Mouse (Mus musculus) retina, postnatal 1 day (tissue): Measurements from ENCODE around the gene Tcf12.

ENCODE experiments used
- DNase-seq: peaks from one replicate; pipeline ENCODE4 v3.0.0-alpha.2; 2012

Gene Tcf12

DNA sequence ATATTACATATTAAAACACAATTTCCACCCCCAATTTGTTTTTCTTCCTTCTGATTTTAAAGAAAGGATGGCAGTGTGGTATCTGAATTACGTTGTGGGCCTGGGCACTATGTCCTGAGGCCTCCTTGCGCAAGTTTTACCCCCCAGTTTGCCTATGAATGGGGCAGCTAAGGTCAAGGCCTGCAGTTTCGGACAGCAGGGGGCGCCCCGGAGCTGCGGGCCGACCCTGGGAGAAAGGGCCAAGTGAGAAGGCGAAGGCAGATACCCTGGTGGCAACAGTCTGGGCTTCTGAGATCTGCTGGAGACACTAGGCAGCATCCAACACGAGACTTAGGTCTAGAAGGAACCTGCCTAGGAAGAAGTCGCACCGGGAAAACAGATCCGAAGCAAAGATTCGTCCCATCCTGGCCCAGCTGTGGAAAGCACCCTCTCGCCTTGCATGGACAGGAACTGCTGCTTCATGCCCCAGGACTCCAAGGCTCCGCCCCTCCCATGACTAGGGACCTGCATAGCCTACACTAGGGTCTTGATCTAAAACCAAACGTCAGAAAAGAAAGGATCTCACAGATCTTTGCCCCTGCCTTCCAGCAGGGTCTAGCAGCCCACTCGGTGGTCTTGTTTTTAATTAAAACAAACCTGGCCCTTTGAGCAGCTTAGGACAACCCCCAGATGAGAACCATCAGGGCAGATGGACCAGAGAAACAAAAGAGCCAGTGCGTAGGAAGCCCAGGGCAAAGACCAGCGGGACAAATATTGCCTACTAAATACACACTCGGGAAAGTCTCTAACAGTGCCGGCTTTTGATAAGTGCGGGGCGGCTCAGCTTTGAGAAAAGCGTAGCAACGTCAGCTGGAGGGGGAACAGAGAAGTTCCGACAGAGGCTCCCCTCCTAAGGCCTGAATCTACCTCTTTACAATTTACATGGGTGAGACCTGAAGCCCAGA is 279.6 kb downstream of the Tcf12 start:
- peak; percentile 75 for DNase-seq

DNA sequence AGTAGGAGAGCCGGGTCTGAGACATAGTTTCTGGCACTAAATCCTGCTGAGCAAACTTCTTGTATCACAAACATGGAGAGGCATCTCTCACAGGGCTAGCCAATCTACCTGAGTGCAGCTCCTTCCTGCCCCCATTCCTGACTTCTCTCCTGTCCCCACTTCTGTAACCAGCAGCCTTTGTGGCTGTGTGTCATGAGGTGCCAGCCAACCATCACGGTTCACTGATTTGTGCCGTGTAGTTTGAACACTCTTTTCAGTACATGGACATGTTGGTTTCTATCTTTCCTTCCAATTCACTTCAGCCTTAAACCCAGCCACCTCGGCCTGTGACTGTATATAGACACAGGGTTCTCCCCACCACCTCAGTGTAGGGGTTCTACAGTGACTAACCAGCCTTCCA is 280.7 kb downstream of the Tcf12 start:
- no peak for DNase-seq

DNA sequence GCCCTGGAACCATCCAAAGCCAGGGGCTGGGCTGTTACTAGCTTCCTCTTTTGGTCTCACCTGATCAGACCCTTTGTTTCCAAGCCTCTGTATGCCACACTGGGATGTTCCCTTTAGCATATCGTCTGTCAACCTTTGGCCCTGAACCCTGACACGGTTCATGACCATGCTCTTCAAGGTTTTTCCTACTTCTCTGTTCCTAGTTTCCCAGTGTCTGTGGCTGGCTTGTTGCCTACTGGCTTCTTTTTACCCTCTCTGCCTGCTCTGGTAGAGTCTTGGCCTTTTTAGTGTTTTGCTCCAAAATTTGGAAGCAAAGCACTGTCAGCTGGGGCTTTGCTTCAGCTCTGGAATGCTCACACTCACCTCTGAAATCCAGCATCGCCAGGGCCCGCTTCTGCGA is 281.3 kb downstream of the Tcf12 start:
- DNase-seq = no peak

DNA sequence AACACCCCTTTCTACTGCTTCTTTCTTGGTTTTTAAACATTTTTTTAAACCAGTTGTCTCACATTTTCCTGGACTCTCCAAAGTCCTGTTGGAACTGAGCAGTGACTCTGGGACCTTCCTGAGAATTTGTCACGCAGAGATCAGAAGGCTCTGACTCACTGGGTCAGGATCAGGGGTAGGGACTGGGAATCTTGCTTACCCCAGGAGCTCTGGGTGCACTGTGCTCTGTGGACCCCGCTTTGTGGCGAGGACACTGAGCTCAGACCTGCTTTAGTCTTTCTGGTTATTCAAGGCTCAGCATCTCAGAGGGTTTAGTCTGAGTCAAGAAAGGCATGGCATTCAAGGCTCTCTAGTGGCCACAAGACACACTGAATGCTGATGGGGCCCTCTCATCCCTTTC is 281.9 kb downstream of the Tcf12 start:
- no peak for DNase-seq

DNA sequence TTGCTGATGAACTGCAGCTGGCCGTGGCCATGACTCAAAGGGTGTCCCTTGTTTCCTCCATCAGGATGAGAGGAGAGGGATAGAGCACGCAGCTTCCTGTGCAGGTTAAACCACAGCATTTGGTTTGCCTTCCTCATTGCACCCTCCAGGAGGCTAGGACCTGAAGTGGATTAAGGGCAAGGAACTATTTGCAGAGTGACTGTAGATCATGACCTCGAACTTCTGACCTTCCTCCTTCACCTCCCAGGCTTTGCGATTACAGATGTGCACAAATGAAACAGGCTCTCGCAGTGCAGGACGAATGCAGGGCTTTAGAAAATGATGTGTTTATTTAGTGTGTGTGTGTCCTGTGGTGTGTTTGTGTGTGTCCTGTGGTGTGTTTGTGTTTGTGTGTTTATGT is 282.5 kb downstream of the Tcf12 start:
- no peak for DNase-seq

DNA sequence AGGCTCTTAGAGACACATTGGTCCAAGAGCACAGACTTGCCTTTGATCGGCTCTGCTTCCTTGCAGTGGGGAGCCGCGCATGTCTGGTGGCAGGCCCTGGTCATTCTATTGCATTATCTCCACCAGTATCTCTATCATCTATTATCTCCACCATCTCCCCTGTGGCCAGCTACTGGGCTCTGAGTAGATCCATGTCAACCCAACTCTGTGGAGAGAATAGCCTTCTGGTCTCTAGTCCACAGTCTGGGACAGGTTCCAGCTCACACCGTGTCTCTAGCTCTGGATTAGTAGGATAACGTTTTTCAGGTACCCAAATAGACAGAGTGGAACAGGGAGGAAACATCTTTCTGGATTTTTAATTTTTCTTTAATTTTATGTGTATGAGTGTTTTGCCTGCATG is 284.3 kb downstream of the Tcf12 start:
- no peak for DNase-seq

DNA sequence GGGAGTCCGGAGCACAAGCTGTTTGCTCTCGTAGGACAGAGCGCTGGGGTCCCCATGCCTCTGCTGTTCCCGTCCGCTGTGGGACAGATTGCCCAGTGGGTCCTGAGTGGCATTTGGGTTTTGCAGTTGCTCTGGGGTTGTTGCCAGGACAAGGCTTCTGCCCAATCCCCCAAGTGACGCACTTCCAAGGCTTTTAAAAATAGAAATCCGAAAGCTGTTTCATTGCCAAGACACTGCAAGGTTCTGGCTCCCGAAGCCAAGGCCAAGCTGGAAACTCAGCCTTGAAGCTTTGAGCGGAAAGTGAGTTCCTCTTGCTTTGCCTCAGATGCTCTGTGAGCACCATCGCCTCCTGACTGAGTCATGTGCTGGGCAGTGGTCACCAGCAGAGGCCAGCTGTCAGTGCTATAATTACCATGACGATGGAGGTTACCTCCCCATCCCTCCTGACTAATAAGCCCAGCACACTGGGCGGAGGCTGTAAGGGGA is 285.6 kb downstream of the Tcf12 start:
- no peak for DNase-seq

DNA sequence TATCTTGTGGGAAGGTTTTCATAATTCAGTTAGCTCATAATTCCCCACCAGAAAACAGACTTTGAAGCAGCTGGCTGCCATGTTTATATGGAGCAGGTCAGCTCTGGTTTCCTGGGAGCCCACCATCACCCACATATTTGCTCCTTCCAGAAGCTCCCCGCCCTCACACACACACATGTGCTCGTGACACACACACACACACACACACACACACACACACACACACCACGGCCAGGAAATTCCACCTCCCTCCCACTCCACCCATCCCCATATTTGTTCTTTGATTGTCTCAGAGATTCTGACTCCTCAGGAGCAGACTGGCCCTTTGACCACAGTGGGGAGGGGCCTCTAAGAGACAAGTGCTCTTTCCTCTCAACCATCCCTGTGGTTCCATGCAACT is 289.7 kb downstream of the Tcf12 start:
- no peak for DNase-seq

DNA sequence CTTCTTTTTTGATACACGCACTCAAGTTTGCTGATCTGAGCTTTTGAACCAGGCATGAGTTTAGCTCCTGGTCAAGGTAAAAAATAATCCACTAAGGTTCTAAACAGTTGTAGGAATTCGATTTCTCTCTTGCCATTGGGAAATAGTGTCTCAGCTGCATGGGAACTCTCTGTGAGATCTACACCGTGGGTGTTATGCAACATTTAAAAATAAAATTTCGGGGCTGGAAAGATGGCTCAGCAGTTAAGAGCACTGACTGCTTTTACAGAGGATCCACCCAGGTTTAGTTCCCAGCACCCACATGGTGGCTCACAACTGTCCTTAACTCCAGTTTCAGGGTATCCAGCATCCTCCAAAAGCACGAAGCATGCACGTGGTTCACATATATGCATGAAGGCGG is 293.2 kb downstream of the Tcf12 start:
- DNase-seq = no peak

DNA sequence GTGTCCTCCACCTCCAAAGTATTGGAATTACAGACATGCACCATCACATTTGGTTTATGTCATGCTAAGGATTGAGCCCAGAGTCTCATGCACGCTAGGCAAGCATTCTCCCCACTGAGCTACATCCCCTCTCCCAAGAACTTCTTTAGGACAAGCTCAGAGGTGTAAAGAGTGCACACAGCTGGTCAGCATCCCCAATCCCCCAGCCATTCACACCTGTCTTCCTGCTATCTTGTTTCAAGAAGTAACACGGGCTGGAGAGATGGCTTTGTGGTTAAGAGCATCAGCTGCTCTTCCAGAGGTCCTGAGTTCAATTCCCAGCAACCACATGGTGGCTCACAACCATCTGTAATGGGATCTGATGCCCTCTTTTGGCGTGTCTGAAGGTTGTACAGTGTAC is 295.6 kb downstream of the Tcf12 start:
- DNase-seq = no peak

DNA sequence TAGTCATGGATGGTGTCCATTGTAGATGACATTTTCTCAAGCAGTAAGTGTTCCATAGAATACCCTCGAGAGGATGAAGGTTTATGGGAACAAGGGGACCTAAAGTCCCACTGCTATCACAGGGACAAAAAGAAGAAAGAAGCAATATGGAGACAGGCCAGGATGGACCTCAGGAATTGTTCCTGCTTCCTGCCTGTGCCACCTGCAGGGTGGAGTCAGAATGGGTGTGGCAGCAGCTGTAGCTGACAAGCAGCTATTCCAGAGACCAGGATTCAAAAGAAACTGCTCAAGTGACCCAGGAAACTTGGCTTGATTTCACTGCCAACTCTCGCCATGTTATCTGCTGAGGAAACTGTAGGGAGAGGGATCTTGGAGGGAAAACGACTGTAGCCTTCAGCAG is 298.1 kb downstream of the Tcf12 start:
- no peak for DNase-seq

DNA sequence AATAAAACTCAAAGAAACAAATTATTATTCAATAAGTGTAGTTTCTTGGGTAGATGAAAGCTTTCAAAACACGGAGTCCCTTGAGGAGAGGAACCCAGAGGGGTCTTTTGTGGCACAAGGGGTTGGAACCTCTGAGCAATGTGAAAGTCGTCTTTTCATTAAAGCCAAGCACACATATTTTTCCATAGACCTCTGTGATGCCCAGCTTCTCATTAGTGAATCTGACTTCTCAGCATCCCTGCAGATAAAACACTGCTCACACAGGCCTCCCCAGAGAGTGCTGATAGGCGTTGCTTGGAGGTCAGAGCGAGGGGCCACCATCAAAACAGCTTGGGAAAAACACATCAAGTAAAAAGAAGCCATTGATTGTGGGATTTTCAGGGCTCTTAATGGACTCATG is 298.8 kb downstream of the Tcf12 start:
- no peak for DNase-seq

DNA sequence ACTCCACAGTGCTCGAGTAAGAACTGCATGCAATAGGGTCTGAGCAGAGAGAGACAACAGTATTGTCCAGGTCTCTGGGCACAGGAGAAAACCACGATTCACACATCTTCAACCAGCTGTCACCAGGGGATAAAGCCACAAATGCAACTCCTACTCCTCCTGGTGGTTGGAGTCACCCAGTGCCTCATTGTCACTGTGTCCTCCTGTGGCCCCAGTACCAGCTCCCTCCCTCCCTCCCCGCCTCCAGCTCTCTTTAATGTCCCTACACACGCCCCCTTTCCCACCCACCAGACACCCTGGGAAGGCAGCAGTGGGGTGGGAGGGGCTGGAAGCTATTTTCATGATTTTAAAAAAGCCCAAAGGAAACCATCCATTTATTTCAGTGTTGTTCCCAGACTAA is 299.3 kb downstream of the Tcf12 start:
- DNase-seq = peak; percentile 44

DNA sequence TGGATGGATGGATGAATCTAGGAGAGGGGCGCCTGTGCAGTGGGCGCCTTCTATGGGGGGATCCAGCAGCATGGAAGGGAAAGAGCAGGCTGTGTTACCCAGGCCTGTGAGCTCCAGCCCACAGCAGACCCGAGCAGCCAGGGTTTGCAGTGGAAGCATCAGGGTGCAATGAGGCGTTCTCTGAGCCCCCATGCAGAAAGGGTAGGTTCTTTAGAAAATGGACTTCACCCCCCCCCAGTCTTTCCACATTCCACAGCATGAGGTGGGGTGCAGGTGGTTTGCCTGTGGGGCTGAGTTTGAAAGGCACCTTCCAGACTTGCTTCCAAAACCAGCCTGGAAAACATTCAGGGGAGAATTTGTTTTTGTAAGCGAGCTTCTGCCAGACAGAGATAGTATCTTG is 300.3 kb downstream of the Tcf12 start:
- no peak for DNase-seq

DNA sequence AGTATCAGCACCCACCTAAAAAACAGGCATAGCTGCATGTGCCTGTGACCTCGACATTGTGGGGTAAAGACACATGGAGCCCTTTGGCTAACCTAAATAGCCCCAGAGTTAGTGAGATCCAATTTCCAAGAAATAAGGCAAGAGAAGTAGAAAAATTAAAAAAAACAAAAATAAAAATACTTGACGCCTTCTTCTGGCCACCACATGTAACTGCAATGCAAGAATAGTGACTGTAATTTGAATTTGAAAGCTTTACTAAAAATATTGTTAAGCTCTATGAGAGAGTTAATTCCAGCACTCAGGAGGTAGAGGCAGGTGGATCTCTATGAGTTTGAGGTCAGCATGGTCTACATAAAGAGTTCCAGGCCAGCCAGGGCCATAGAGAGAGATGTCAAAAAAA is 300.9 kb downstream of the Tcf12 start:
- no peak for DNase-seq

DNA sequence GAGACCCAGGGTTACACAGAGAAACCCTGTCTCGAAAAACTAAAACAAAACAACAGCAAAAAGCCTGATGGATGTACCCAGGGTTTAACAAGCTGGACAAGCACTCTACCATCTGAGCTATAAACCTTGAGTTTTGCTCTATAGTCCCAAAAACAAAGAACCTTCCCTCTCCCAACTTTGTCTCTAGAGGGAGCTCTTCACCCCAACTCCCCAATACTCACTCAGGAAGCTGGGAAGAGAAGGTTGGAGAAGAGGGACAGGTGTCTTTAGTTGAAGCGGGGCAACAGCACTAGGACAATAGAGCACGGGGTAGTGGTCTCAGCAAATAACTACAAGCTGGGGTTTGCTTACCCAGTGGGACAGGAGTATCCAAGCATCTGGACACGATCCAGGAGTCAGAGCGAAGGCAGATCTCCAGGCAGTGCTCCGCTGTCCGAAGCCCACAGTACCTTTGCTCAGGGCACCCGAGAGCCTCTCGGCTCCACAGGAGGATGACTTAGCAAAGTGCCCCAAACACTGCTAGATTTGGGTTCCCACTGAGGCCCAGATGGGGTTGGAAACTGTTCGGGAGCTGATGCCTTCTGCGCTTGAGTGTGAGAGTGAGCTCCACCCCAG is 302.9 kb downstream of the Tcf12 start:
- peak; percentile 62 for DNase-seq

DNA sequence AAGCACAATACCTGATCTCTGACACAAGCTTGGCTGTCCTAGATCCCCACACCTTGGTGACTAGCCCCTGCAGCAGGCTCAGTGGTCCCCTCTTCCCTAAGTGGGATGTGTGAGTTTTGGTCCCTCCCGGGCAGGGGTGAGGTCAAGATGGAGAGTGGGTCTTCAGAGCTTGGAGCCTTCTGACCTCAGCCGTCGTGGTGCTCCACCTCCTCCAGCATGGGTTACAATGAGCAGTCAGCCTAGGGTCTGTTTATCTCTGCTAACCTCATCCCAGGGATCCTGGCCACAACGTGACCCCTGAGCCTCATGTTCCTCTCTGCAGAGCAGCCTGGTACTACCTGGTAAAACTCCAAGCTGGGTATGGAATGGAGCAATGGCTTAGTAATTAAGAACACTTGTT is 303.9 kb downstream of the Tcf12 start:
- no peak for DNase-seq

DNA sequence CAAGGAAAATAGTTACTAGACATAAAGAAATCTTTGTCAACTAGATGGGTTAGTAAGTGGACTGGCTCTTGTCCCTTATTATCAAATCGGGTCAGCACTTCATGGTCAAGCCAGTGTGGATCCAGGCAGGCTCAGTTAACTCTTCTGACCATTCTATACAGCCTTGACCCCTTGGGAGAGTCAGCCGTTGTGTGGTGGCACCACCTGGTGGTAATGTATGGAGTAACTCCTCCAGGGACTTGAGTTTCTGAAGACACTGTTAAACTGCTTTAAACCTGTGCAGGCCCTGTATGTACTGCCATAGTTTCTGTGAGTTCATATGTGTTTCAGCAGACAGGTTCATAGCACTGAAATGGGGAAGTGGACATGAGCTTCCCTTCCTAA is 305.3 kb downstream of the Tcf12 start:
- peak; percentile 85 for DNase-seq

DNA sequence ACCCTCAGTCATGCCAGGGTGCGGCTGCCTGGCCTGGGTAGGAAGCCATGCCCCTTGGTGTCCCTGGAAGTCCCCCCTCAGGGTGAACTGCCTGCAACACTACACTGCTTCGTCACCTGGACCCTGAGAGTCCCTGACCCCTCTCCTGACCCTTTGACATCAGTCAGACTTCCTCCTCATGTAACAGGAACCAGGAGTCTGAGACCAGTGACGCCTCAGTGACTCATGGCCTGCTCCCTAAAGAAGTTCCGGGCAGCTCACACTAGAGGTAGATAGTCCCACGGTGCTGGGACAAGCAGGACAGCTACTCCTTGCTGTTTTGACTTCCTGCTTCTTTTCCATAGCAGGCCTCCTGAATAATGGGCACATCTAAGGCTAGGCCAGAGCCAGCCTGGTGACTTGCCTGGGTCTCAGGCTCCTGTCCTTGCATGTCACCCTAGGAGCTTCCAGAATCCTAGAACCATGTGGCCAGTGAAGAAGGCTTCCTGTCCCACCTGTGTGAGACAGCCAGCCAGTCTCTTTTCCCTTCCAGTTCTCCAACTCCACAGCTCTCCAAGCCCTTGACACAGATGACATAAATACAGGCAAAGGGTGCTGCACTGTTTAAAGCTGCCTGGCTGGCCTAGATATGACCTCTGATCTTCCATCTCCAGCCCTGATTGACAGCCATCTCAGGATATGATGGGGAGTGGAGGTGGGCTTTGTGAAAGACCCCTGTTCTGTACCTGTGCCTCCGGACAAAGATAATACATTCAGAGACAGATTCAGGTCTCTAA is 305.8 kb downstream of the Tcf12 start:
- no peak for DNase-seq

DNA sequence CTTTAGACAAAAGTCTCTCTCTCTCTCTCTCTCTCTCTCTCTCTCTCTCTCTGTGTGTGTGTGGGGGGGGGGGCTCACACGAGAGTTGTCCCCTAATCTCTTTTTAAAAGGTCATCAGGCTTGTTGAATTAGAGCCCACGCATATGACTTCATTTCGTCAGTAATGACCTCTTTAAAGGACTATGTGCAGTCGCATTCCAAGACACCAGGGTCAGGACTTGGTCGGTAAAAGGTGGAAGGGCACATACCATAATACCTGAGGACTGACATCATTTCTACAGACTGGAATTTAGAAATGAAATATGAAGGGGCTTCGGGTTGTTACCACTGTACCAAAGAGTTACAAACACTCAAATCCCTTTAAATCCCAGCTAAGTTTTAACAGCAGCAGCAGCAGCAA is 307.6 kb downstream of the Tcf12 start:
- DNase-seq = no peak

DNA sequence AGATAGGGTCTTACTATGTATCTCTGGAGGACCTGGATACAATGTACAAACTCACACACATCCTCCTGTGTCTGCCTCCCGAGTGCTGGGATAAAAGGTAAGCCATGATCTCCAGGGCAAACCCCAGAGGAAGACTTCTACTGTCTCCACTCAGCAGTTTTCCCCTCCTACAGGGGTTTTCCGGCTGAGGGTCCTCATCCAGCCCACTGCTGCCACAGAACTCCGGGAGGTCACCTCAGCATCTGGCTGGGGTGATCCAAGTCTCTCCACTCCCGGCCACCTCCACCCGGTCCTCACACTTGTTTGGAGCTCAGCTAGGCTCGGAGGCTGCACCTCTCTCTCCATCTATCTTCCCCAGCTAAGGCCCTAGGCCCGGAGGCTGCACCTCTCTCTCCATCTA is 308.4 kb downstream of the Tcf12 start:
- no peak for DNase-seq

DNA sequence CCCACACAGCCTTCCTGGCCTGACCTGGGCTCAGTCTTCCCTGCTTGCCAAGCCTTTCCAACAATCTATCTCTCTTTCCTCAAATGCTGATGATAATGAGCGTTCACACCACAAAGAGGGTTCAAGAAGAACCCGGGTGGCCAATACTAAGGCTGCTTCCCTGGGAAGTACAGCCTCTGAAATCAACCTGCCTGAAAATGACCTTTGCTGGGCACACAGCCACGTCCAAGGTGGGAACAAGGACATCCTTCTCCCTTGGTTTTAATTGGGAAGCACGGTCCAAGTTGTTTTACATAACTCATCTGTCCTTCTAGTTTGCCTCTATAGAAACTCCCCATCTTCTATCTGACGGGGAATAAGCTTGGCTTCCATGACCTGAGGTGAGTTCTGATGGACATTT is 312.1 kb downstream of the Tcf12 start:
- no peak for DNase-seq

DNA sequence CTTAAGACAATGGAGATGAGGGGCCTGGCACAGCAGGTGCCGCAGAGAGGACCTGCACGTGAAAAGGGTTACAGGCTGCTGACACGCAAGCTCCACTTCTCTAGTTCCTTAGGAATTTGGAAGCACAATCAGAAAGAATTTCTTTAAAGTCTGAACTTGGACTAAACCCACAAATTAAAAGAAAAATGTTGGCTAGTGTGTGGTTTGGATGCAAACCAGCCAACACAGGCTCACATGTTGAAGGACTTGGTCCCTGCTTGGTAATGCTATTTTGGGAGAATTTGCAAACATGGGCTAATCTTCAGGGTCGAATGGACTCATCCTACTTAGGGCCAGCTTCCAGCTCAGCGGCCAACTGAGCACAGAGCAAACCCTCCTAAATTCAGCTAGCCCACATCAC is 313.5 kb downstream of the Tcf12 start:
- no peak for DNase-seq
